Mouse (Mus musculus) layer of hippocampus, adult 2 months (tissue): ENCODE measurements around the gene Dcun1d3. TPM values are rescaled to one million over a fixed set of nuclear protein-coding genes. Genes with fewer than 3 reads are reported as not detected.

Source experiments
- DNase-seq, 2 experiments: peaks; one replicate each; pipeline ENCODE4 v3.0.0; 2022; ENCODE audit warnings: low spot score in 2 of 2
- H3K27ac ChIP-seq: fragments of 200-600 bp; 2 replicates; pipeline ENCODE4 v1.8.1; 2022
- H3K4me3 ChIP-seq: fragments of 200-600 bp; 2 replicates; pipeline ENCODE4 v1.8.1; 2022; ENCODE audit warnings: mild to moderate bottlenecking
- CTCF ChIP-seq: fragments of 200-600 bp; conservative IDR thresholded peaks from 2 replicates; pipeline ENCODE4 v1.8.1; 2022; ENCODE audit warnings: antibody characterized with exemption, mild to moderate bottlenecking, moderate library complexity
- long read RNA-seq, 2 experiments: library from polyadenylated mRNA; stranded (forward); transcript quantifications; one replicate each; pipeline ENCODE4 v2.0.0; 2021; ENCODE audit warnings: borderline mapping rate in 2 of 2
- total RNA-seq, 2 experiments: library from RNA; stranded (reverse); gene quantifications; 2 replicates each; pipeline ENCODE4 v1.2.3; 2021

The Dcun1d3 gene
- total RNA-seq, result 10 to 100 TPM; 22.3 TPM
- long read RNA-seq, experiment 1, full-length matches to known transcripts, result 1 of 5 reads
- long read RNA-seq, experiment 1, partial matches to known transcripts, result 0 of 5 reads
- long read RNA-seq, experiment 1, other reads (novel, unspliced or antisense), result 4 of 5 reads
- long read RNA-seq, experiment 2, full-length matches to known transcripts, result 1 of 6 reads
- long read RNA-seq, experiment 2, partial matches to known transcripts, result 0 of 6 reads
- long read RNA-seq, experiment 2, other reads (novel, unspliced or antisense), result 5 of 6 reads

GRCm38 (mm10) chr7:119895639-119896512, at the start of gene Dcun1d3, which contains the start of gene Lyrm1:
Gene Dcun1d3 (minus strand): TSS chr7:119896298.
Gene Lyrm1 (plus strand): TSS chr7:119895861.
- peak; percentile 97 to 98 for DNase-seq
- Histone ChIP-seq H3K27ac (peak within 1 kb of the TSS; percentile 99), H3K4me3 (peak within 1 kb of the TSS; percentile 91)
- 0 out of 2 replicates have a peak, but pooled peaks have one; percentile 9 for TF ChIP-seq CTCF

- H3K4me3 ChIP-seq, result no peak overlapping the region
- DNase-seq, result no peak
- no peak overlapping the region; the same call in 1 of the 2 replicates for H3K27ac ChIP-seq
- TF ChIP-seq CTCF, result no peak
Measured at GRCm38 (mm10) chr7:119941569-119941968, 45.5 kb upstream of the Dcun1d3 start.

GRCm38 (mm10) chr7:119937036-119937435, 40.9 kb upstream of the Dcun1d3 start:
- DNase-seq, result no peak
- TF ChIP-seq CTCF, result no peak
- Histone ChIP-seq H3K4me3 (no peak overlapping the region), H3K27ac (no peak overlapping the region)

- no peak for DNase-seq
- Histone ChIP-seq H3K27ac (no peak overlapping the region), H3K4me3 (no peak overlapping the region)
- no peak for TF ChIP-seq CTCF
Measured at GRCm38 (mm10) chr7:119936321-119936720, 40.2 kb upstream of the Dcun1d3 start.

GRCm38 (mm10) chr7:119928783-119929440, 32.8 kb upstream of the Dcun1d3 start:
- TF ChIP-seq CTCF, result no peak
- DNase-seq, result no peak
- no peak overlapping the region for H3K27ac ChIP-seq
- H3K4me3 ChIP-seq, result no peak overlapping the region

GRCm38 (mm10) chr7:119921054-119921453, 25.0 kb upstream of the Dcun1d3 start:
- no peak overlapping the region for H3K27ac ChIP-seq
- no peak for TF ChIP-seq CTCF
- no peak for DNase-seq
- H3K4me3 ChIP-seq, result no peak overlapping the region

- H3K27ac ChIP-seq, result no peak overlapping the region
- DNase-seq, result no peak
- no peak overlapping the region for H3K4me3 ChIP-seq
- TF ChIP-seq CTCF, result no peak
Measured at GRCm38 (mm10) chr7:119920457-119920856, 24.4 kb upstream of the Dcun1d3 start.

GRCm38 (mm10) chr7:119911727-119912126, 15.6 kb upstream of the Dcun1d3 start:
- Histone ChIP-seq H3K4me3 (no peak overlapping the region), H3K27ac (no peak overlapping the region)
- DNase-seq, result no peak
- no peak for TF ChIP-seq CTCF

- Histone ChIP-seq H3K4me3 (no peak overlapping the region), H3K27ac (no peak overlapping the region)
- TF ChIP-seq CTCF, result no peak
- DNase-seq, result no peak
Measured at GRCm38 (mm10) chr7:119906523-119907215, 10.6 kb upstream of the Dcun1d3 start.

GRCm38 (mm10) chr7:119899386-119900057, 3.4 kb upstream of the Dcun1d3 start:
- no peak overlapping the region for H3K4me3 ChIP-seq
- TF ChIP-seq CTCF, result no peak
- peak overlapping the region; percentile 12; the same call in 1 of the 2 replicates for H3K27ac ChIP-seq
- no peak for DNase-seq

- no peak for DNase-seq
- Histone ChIP-seq H3K4me3 (no peak overlapping the region), H3K27ac (peak overlapping the region; percentile 21; the same call in 1 of the 2 replicates)
- no peak for TF ChIP-seq CTCF
Measured at GRCm38 (mm10) chr7:119898247-119898856, 2.3 kb upstream of the Dcun1d3 start.
